Mouse (Mus musculus): Measurements from ENCODE around the gene Nubp2. TPM values are rescaled to one million over a fixed set of nuclear protein-coding genes. Genes with fewer than 3 reads are reported as not detected.

The Nubp2 gene
- polyA plus RNA-seq, 1 experiment from 2014 or later: 28.6 TPM

- no peak for ATAC-seq (replicated peaks; ENCODE audit: insufficient number of reproducible peaks, insufficient read depth, low FRiP score, low read depth)
- Histone ChIP-seq H3K4me1 (replicated peaks) (peaks cover 19% of the 10 kb centered on the region), H3K36me3 (peaks cover 98% of the 10 kb centered on the region), H3K27ac (no peak overlapping the region), H3K4me3 (no peak overlapping the region), H3K27me3 (no peaks in the 10 kb centered on the region), H3K9ac (no peak overlapping the region), H3K4me2 (no peak overlapping the region), H3K9me3 (replicated peaks) (no peaks in the 10 kb centered on the region)
- WGBS: 89% methylated on average over 5 of the region's 5 CpGs
Observed at GRCm38 (mm10) chr17:24902124-24902523, 16.0 kb upstream of the Nubp2 start.

GRCm38 (mm10) chr17:24900014-24900413, 13.9 kb upstream of the Nubp2 start:
- Histone ChIP-seq H3K27ac (no peak overlapping the region), H3K4me1 (replicated peaks) (peaks cover 37% of the 10 kb centered on the region), H3K36me3 (peaks cover 77% of the 10 kb centered on the region), H3K4me3 (no peak overlapping the region), H3K9me3 (replicated peaks) (no peaks in the 10 kb centered on the region), H3K9ac (no peak overlapping the region), H3K27me3 (no peaks in the 10 kb centered on the region), H3K4me2 (no peak overlapping the region)
- ATAC-seq (replicated peaks; ENCODE audit: insufficient number of reproducible peaks, insufficient read depth, low FRiP score, low read depth): no peak
- WGBS: 90% methylated on average over 6 of the region's 6 CpGs

- 0 out of 2 replicates have a peak overlapping the region, but pooled peaks have one; percentile 12 for H3K9ac ChIP-seq
- WGBS: 61% methylated on average over 5 of the region's 5 CpGs
- H3K9me3 ChIP-seq (replicated peaks): no peaks in the 10 kb centered on the region
- no peak overlapping the region for H3K4me2 ChIP-seq
- H3K4me3 ChIP-seq: no peak overlapping the region
- ATAC-seq (replicated peaks; ENCODE audit: insufficient number of reproducible peaks, insufficient read depth, low FRiP score, low read depth): peak; percentile 15
- H3K36me3 ChIP-seq: peaks cover 68% of the 10 kb centered on the region
- peaks cover 40% of the 10 kb centered on the region for H3K4me1 ChIP-seq (replicated peaks)
- no peaks in the 10 kb centered on the region for H3K27me3 ChIP-seq
- H3K27ac ChIP-seq: peak overlapping the region; percentile 57
Observed at GRCm38 (mm10) chr17:24899153-24899552, 13.0 kb upstream of the Nubp2 start.

GRCm38 (mm10) chr17:24898041-24898854, 12.1 kb upstream of the Nubp2 start:
- H3K9me3 ChIP-seq (replicated peaks): no peaks in the 10 kb centered on the region
- peaks cover 47% of the 10 kb centered on the region for H3K4me1 ChIP-seq (replicated peaks)
- H3K36me3 ChIP-seq: peaks cover 60% of the 10 kb centered on the region
- 85% methylated on average over 4 of the region's 4 CpGs for WGBS
- H3K9ac ChIP-seq: peak overlapping the region; percentile 12; the same call in 1 of the 2 replicates
- H3K4me3 ChIP-seq: peak overlapping the region; percentile 81; the same call in 1 of the 2 replicates
- peak overlapping the region; percentile 57 for H3K27ac ChIP-seq
- H3K4me2 ChIP-seq: no peak overlapping the region
- no peaks in the 10 kb centered on the region for H3K27me3 ChIP-seq
- no peak for ATAC-seq (replicated peaks; ENCODE audit: insufficient number of reproducible peaks, insufficient read depth, low FRiP score, low read depth)

- Histone ChIP-seq H3K27me3 (no peaks in the 10 kb centered on the region), H3K4me3 (peak overlapping the region; percentile 81), H3K4me2 (peak overlapping the region; percentile 94; the same call in 1 of the 2 replicates), H3K4me1 (replicated peaks) (peaks cover 47% of the 10 kb centered on the region), H3K36me3 (peaks cover 60% of the 10 kb centered on the region), H3K9ac (no peak overlapping the region), H3K9me3 (replicated peaks) (no peaks in the 10 kb centered on the region), H3K27ac (no peak overlapping the region)
- 71% methylated on average over 4 of the region's 4 CpGs for WGBS
- ATAC-seq (replicated peaks; ENCODE audit: insufficient number of reproducible peaks, insufficient read depth, low FRiP score, low read depth): no peak
Observed at GRCm38 (mm10) chr17:24897600-24897999, 11.5 kb upstream of the Nubp2 start.

- peak overlapping the region; percentile 91; the same call in 1 of the 2 replicates for H3K27ac ChIP-seq
- peak overlapping the region; percentile 94 for H3K4me2 ChIP-seq
- H3K27me3 ChIP-seq: no peaks in the 10 kb centered on the region
- peak overlapping the region; percentile 91 for H3K9ac ChIP-seq
- H3K9me3 ChIP-seq (replicated peaks): no peaks in the 10 kb centered on the region
- H3K4me3 ChIP-seq: peak overlapping the region; percentile 81
- ATAC-seq (replicated peaks; ENCODE audit: insufficient number of reproducible peaks, insufficient read depth, low FRiP score, low read depth): no peak
- WGBS: 34% methylated on average over 11 of the region's 11 CpGs
- H3K4me1 ChIP-seq (replicated peaks): peaks cover 47% of the 10 kb centered on the region
- H3K36me3 ChIP-seq: peaks cover 60% of the 10 kb centered on the region
Observed at GRCm38 (mm10) chr17:24896993-24897269, 10.8 kb upstream of the Nubp2 start.

- Histone ChIP-seq H3K9ac (peak within 1 kb of the TSS; percentile 91), H3K4me3 (peak within 1 kb of the TSS; percentile 81), H3K4me1 (replicated peaks) (peaks cover 47% of the 10 kb centered on the region), H3K4me2 (peak within 1 kb of the TSS; percentile 94), H3K36me3 (peaks cover 60% of the 10 kb centered on the region), H3K27me3 (no peaks in the 10 kb centered on the region), H3K9me3 (replicated peaks) (no peaks in the 10 kb centered on the region), H3K27ac (peak within 1 kb of the TSS; percentile 91)
- ATAC-seq (replicated peaks; ENCODE audit: insufficient number of reproducible peaks, insufficient read depth, low FRiP score, low read depth): peak; percentile 44
- WGBS: 2% methylated on average over 49 of the region's 50 CpGs
Observed at GRCm38 (mm10) chr17:24896241-24896992, 10.3 kb upstream of the Nubp2 start, which contains the start of gene Nme3. Gene Nme3 (plus strand): TSS chr17:24896500.

- Histone ChIP-seq H3K4me3 (peak overlapping the region; percentile 81), H3K27ac (peak overlapping the region; percentile 91), H3K9me3 (replicated peaks) (no peaks in the 10 kb centered on the region), H3K36me3 (peaks cover 60% of the 10 kb centered on the region), H3K27me3 (no peaks in the 10 kb centered on the region), H3K9ac (peak overlapping the region; percentile 91), H3K4me2 (peak overlapping the region; percentile 94), H3K4me1 (replicated peaks) (peaks cover 47% of the 10 kb centered on the region)
- 12% methylated on average over 23 of the region's 23 CpGs for whole genome bisulfite sequencing
- ATAC-seq (replicated peaks; ENCODE audit: insufficient number of reproducible peaks, insufficient read depth, low FRiP score, low read depth): no peak
Observed at GRCm38 (mm10) chr17:24895571-24896240, 9.6 kb upstream of the Nubp2 start.

GRCm38 (mm10) chr17:24894995-24895547, 8.9 kb upstream of the Nubp2 start, which contains the start of the genes Eme2 and Mrps34:
Gene Eme2 (minus strand): TSS chr17:24895087.
Gene Mrps34 (plus strand): TSS chr17:24895116.
- ATAC-seq (replicated peaks; ENCODE audit: insufficient number of reproducible peaks, insufficient read depth, low FRiP score, low read depth): peak; percentile 33; the same call in 1 of the 2 replicates
- Histone ChIP-seq H3K4me3 (peak within 1 kb of the TSS; percentile 81), H3K9me3 (replicated peaks) (no peaks in the 10 kb centered on the region), H3K4me2 (peak within 1 kb of the TSS; percentile 94), H3K36me3 (peaks cover 60% of the 10 kb centered on the region), H3K9ac (peak within 1 kb of the TSS; percentile 91), H3K4me1 (replicated peaks) (peaks cover 47% of the 10 kb centered on the region), H3K27ac (peak within 1 kb of the TSS; percentile 91), H3K27me3 (no peaks in the 10 kb centered on the region)
- under 1% methylated on average over 62 of the region's 62 CpGs for WGBS

- 0 out of 2 replicates have a peak, but pooled peaks have one; percentile 4 for ATAC-seq (replicated peaks; ENCODE audit: insufficient number of reproducible peaks, insufficient read depth, low FRiP score, low read depth)
- Histone ChIP-seq H3K27me3 (no peaks in the 10 kb centered on the region), H3K27ac (peak overlapping the region; percentile 91), H3K9me3 (replicated peaks) (no peaks in the 10 kb centered on the region), H3K4me1 (replicated peaks) (peaks cover 47% of the 10 kb centered on the region), H3K4me2 (peak overlapping the region; percentile 94), H3K36me3 (peaks cover 53% of the 10 kb centered on the region), H3K9ac (peak overlapping the region; percentile 91), H3K4me3 (peak overlapping the region; percentile 81)
- WGBS: 9% methylated on average over 31 of the region's 31 CpGs
Observed at GRCm38 (mm10) chr17:24894061-24894994, 8.2 kb upstream of the Nubp2 start.
